Mouse (Mus musculus) layer of hippocampus, postnatal 36 days (tissue): ENCODE results near the gene Cisd1. TPM values are rescaled to one million over a fixed set of nuclear protein-coding genes. Genes with fewer than 3 reads are reported as not detected.

Experiments
- DNase-seq, 2 experiments: peaks; one replicate each; pipeline ENCODE4 v3.0.0; 2022
- total RNA-seq, 2 experiments: library from RNA; stranded (reverse); gene quantifications; 2 replicates each; pipeline ENCODE4 v1.2.3; 2021

Cisd1 gene
- total RNA-seq, 2 experiments from 2014 or later: 126 to 147 TPM

DNA sequence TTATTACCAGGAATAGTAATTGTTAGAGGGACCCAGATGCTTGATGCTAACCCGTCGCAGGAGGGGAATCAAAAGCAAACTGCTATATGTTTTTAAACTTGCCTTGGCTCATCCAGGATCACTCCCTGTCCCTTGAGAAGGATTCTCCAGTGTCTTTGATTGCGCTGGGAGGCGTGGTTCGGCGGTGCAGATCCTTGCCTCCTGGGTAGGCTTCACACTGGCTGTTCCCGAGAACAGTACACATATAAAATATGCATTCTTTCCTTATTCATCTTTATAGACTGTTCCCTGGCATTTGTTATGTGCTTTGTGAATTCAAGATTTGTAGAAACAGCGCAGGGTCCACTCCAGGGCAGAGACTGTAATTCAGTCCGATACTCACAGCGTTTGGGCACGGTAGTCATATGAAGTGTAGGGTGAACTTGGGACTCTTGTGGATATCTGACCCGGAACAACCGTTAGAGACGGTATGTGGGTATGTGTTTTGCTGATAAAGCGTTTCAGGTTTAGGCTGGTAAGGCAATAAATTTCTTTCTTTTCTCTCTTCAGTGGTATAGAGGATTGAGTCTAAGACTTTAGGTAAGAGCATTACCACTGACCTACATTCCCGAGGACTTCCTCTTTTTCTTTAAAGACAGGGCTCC is 4.0 kb upstream of the Cisd1 start:
- no peak for DNase-seq

DNA sequence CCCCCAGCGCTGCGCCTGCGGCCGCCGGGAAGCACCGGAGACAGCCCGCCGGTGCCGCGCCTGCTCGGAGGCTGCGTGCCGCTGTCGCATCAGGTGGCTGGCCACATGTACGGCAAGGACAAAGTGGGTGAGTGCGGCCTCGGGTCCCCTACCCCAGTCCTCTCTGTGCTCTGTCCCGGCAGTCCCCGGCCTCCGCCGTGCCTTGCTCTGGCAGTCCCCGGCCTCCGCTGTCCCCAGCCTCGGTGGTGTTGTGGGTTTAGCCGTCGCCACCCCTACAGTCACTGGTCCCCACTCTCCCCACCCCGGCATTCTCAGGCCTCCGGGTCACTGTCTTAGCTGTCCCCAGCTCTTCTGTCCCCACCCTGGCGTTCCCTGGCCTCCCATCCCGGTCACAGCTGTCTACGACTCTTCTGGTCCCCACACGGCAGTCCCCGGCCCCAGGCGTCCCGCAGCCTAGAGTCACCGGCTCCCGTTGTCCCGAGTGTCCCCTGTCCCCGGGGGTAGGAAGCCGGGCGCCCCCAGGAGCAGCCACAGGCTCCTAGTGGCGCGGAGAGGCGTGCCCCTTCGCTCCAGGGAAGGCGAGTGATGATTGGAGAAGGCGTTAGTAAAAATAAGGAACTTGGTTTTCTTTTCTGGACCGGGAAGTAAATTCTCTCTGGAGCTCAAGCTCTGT is 3.3 kb upstream of the Cisd1 start:
- DNase-seq: peak in 1 of 2 experiments; percentile 38

DNA sequence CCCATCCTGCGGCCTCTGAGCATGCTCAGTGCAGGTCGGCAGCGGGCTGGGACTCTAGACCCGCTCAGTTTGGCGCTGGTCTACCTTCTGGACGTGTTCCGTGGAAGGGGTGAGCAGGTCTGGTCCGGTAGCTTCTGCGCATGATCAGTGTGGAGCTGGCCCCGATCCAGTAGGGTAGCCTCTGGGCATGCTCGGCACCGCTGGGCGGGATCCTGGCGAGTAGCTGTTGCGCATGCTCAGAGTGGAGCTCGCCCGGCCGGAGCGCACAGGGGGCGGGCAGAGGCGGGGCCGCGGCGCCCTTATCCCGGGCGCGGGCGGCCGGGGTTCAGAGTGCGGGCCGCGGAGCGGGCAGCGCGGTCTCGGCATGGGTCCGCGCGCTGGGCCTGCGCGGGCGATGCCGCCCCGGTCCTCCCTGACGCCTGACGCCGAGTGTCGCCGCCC is 2.8 kb upstream of the Cisd1 start, which contains the start of gene Ipmk:
Gene Ipmk, plus strand, starts transcription at position 255 of the 441 bp plus-strand sequence.
- DNase-seq: peak; percentile 99 to 100

DNA sequence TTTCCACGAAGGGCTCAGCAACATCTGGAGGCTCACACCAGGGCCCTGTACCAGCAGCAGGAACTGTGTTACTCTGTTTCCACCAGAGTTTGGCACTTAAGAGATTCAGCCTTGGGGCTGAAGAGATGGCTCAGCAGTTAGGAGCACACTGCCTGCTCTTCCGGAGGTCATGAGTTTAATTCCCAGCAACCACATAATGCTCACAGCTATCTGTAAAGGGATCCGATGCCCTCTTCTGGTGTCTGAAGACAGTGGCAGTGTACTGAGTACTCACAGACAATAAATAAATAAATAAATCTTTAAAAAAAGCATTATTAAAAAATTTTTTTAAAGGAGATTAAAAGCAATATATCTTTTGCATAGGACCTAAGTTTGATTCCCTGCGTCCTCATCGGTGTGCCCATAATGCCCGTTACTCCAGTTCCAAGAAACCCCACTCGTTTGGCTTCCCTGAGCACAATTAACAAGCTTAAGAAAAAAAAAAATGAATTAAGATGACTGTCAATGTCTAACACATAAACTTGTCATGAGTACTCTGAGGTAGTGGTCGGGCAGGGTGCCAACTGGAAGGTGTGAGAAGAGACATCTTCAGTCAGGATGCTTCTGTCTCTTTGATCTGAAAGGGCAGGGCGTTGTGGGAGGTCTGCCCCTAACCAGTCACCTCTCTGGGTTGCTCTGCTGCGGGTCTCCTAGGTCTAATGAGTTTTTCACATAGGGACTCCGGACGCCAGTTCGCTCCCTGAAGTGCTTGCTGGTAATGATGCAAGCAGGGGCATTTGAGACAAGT is 2.2 kb upstream of the Cisd1 start:
- no peak for DNase-seq

DNA sequence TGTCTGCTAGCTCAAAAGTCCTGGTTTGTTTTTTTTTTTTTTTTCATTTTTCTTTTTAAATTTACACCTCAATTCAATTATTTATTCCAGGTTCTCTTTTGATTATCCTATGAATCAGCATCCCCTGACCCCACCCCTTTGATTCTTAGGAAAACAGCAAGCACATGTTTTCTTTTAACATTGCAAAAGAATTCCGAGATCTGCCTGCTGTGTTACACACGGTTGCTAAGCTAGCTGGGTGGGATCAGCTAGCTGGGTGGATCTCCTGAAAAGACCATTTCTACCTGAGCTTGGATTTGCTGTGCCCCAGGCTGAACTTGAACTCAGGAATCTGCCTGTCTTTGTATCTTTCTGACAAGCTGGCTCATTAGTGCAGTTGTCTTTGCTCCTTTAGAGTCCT is 1.4 kb upstream of the Cisd1 start:
- no peak for DNase-seq

DNA sequence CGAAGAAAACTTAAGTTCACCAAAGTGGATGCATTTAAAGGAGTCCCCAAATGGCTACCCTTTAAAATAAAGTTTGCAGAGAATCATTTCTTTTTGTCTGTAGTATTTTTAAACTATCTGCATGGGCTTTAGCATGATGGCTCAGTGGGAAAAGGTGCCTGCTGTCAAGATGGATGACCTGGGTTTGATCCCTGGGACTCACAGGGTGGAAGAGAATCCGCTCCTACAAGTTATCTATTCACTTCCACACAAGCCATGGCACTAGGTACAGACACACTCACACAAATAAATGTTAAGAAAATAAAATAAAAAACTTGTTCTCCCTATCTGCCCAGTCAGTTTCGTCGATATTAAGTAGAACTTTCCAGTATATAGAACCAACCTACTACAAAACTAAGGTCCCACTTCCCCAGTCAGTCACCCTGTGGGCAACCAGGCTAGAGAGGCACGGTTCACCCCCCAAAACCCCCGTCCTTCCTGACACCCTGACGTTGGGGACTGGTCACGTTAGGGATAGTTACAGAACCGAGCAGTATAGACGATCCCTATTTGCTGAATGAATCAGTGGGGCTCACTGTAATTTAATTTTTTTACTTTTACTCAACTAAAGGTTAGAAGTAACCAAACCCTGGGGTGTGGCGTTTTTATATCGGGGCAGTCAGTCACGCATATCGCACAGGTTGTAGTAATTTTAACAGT is 1.0 kb downstream of the Cisd1 start:
- DNase-seq: no peak

DNA sequence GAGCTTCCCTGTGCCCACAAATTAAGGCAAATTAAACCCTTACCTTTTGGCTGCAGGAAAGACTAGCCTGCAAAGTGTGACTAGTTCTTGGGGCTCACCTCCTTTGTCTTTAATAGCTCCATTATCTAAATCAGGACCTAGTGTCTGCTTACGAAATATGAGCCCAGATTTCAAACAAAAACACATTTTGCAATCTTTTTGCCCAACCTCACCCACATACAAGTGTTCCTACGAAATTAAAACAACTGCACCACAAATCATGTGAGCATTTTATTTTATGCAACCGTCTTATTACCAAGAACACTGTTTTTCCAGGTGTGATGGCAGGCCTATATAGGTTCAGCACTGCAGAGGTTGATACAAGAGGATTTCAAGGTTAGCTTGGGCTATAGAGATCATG is 1.6 kb downstream of the Cisd1 start:
- no peak for DNase-seq

DNA sequence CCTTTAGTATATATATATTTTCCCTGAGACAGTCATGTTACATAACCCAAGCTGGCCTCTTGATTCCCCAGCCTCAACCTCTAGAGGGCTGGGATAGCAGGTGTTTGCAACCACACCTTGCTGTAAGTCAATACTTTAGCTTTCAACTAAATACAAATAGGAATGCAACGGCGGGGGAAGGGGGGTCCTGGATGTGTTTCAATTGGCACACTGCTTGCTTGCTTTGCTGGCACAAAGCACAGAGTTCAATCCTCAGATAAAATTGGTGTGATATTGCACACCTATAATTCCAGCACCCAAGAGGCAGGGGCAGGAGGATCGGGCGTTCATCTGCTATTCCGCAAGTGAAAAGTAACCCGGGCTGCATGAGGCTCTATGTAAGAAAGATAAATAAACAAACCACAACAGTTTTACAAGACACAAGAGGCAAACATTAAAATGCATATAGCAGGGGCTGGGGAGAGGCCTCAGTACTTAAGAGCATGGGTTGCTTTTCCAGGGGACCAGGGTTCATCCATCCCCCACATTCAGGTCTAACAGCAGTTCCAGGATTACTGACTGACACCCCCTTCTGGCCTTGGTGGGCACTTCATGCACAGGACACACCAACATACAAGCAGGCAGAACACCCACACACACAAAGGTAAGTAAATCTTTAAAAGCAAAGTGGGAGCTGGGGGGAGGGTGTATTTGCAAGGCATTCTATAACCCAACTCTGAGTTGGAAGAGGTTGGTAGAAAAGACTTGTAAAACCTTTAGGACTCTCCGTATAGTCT is 2.5 kb downstream of the Cisd1 start:
- no peak for DNase-seq

DNA sequence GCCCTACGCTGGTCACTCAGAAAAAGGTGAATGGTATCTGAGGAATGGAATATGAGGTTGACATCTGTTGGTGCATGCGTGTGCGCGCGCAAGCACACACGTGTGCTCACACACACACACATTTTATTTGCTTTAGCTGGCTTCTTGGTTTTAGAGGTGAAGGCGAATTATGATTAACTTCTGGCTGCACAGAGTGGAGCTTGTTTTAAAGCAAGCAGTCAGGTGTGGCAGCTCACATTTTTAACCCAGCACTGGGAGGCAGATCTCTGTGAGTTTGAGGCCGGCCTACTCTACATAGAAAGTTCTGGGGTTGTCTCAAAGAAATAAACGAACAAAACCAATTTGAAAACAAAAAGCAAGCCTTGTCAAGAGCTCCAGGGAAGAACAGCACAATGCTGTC is 3.5 kb downstream of the Cisd1 start:
- DNase-seq: no peak

DNA sequence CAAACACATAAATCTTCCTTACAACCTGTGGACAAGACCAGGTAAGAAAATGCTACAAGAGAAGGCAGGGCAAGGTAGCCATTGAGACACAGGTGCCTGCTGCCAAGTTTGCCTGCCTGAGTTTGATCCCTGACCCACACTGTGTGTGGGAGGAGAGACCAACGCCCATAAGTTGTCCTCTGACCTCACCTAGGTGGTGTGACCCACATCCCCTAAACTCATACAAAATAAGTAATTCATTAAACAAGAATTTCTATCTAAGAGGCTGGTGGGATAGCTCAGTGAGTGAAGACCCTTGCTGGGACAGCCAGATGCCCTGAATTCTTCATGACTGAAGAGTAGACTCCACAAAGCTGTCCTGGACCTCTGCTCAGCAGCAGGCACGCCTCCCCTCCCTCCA is 4.6 kb downstream of the Cisd1 start:
- no peak for DNase-seq

DNA sequence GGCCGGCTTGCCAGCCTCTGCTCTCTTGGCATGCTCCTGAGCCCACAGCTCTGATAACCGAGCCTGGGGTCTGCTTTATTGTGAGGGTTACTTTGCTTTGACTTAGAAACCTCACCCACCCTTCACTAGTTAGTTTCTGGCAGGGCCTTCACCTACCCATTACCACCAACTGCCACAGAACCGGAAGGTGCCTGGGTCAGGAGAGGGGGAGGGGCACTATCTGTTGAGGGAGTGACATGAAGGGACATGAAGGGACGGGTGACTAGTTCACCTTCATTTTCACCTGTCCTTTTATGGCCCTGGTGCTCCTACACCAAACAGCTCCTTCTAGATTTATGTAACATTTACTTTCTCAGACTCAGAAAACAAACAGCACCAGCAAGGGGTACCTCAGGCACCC is 5.3 kb downstream of the Cisd1 start:
- no peak for DNase-seq

DNA sequence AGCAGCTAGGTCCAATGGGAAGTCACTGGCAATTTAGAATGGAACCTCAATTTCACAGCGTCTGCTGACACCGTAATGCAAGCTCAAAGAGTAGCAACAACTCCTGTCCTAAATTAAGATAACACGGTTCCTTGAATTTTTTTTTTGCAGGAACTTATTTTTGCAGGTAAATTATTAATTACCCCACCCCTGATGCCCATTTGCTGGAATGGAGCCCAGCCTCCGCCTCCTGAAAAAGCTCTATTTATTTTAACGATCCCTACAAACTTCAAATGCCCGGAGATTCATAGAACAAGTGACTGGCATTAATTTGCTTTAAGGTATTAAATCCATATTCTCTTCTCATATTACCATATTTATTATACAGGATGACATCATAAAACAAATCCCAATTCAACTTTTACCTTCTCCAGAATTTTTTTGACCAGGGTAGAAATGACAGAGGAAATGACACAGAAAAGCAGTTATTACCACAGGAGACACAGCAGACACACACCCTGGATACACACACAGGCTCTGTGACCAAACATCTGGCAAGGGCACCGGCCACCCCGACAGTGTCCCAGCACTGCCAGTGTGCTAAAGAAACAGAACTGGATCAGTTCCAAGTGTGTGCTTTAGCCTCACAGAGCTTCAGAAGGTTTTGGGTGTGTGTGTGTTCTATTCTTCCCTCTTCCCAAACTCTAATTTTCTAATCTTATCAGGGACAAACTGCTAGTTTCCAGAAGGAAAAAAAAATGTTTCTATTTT is 6.4 kb downstream of the Cisd1 start:
- no peak for DNase-seq

DNA sequence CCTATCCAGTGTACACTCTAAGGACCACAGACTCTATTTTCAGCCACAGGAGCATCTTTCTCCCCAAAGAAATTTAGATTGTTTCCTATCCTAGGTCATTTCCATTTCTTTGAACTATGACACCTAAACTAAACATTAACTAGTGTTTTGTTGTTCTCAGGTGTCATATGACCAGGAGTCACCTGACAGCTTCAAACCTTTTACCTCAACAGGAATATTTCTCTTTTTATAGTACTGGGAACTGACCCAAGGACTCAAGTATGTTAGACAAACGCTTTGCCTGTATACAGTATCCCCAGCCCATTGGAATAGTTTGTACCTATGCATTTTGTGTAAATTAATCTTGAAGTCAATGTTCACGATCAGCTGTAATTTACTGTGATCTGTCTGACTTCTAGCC is 7.0 kb downstream of the Cisd1 start:
- DNase-seq: no peak

DNA sequence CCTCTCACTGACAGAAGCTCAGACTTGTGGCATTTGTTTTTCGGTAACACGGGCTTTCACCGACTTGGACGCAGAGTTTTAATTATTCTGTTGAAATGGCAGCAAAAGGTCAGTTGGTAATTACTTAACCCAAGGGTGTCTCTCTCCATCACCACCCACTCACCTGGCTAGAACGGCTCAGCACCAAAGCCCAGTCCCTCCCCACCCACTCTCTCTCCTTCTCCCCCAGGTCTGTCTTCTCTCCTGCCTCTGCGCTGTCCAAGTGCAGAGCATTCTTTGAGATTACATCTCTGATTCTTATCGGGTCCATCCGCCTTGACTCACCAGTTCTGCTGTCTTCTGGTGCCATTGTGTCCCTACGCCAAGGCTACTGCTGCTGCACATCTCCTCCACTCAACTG is 11.9 kb downstream of the Cisd1 start:
- no peak for DNase-seq

DNA sequence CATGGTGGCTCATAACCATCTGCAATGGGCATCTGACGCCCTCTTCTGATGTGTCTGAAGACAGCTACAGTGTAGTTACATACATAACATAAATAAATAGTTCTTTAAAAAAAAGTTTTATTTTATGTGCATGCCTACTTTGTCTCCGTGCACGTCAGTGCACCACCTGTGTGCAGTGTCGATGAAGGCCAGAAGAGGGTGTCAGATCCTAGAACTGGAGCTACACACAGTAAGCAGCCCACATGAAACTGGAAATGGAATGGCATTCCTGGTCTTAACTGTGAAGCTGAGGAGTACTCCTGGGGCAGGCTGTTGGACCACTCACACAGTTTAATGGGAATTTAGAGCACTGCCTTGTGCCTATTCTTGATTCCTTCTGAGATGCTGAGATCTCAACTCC is 12.4 kb downstream of the Cisd1 start:
- no peak for DNase-seq

DNA sequence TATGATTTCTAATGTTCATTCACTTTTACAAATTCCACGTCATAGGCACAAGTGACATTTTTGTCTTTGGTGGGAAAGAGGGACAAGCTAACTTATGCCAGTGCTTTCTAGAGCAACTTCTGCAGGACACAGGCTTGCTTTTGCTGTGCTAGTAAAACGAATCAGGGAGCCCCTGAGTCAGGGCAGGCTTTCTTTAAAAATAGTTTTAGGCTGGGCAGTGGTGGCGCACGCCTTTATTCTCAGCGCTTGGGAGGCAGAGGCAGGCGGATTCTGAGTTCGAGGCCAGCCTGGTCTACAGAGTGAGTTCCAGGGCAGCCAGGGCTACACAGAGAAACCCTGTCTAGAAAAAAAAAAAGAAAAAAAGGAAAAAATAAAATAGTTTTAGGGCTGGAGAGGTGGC is 12.8 kb downstream of the Cisd1 start:
- DNase-seq: no peak

DNA sequence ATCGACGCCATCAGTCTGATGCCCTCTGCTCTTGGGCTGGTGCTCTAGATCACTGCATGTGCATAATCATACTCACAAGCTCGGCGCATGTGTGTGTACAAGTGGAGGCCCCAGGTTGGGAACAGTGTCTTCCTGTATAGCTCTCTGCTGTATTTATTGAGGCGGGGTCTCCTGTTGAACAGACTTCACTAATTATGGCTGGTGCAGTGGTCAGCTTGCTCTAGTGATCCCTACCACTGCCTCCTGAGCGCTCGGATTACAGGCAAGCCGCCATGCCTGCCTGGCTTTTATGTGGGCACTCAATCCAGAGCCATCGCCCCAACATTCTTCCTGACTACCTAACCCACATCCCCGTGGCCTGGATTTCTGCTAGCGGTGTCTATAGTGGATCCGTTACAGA is 14.7 kb downstream of the Cisd1 start:
- no peak for DNase-seq

DNA sequence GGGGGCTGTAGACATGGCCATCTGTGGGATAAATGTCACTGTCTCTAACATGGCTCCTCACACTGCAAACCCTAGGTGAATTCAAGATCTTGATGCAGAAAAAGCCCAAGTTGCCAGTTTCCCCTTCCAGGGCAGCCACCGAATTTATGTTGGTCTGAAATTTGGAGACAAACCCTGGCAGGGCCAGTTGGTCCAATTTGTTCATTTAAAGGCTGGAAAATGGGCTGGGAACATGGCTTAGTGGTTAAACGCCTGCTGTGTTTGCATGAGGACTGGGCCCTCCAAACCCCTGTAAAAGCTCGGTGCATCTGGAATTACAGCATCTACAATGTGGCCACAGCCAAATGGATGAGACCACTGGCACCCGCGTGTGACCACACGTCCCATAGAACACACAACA is 15.5 kb downstream of the Cisd1 start:
- DNase-seq: no peak

DNA sequence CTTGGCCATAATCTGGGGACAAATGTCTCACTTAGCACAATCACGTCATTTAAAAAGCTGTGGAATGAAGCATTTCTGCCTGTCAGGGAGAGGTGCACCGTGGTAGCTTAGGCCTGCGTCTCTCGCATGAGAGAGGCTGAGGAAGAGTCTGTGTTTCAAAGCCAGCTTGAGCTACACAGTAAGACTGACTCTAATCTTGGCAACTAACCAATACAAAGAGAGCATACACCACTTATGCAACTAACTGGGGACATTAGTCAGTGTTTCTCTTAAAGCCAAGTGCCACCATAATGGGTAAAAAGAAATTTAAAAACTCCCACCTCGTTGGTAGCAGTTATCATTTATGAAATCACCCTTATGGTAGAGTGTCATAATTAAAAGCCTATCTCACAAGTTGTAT is 15.9 kb downstream of the Cisd1 start:
- DNase-seq: no peak

DNA sequence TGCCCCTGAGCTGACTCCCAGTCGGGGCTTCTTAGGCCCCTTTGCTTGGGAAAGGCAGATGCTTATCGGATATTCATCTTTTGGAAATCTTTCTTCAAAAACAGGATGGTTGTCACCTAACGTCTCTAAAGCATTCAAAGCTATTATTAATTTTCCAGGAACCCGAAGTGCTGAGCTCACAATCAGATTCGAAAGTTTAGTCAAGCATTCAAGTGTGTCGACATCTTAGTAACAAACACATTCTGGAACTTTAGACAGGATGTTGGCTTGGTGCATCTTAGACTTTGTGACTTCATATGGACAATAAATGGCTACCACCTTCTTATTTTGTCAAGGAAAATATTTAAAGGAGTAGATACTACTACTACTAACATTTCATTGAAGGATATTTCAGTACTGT is 16.4 kb downstream of the Cisd1 start:
- no peak for DNase-seq

DNA sequence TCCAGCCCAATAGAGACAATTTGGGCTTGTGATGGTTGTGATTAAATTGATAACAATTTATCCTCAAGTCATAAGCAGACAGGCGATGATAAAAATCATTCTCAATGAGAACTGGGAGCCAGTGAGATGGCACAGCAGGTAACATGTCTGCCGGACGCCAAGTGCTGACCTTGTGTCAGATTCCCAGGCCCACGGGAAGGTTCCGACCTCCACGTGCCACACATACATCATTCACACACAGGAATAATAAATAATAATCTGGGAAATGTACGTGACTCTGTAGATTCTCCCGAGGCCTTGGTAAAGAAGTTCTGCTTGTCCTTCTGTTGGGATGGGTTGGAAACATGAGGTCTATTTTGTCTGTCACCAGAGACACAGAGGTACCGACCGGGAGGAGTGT is 17.4 kb downstream of the Cisd1 start:
- DNase-seq: no peak

DNA sequence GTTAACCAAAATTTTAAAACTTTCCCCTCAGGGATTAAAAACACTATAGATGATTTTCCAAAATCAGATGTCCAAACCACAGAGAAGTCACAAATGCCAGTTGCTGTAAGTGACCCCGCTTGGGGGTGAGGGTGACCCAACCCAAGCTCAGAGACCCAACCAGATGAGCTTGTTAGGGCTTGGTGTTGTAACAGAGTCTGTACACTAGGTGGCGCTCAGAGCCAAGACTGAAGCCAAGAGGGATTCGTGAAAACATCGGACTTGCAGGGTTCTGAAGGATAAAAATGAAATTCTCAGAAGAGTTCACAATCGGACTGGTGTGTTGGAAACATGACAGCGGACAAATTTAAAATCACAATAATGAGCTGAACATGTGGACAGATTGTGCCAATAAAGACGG is 18.0 kb downstream of the Cisd1 start:
- DNase-seq: peak; percentile 61
